Mouse (Mus musculus): Measurements from ENCODE around the gene Kif24. TPM values are rescaled to one million over a fixed set of nuclear protein-coding genes. Genes with fewer than 3 reads are reported as not detected.
"Not testable (repeated sequence)": the region's sequence is repeated elsewhere in the genome, so short reads cannot be mapped to it uniquely, and the experiment has no call there.

Kif24 gene
- polyA plus RNA-seq, 1 experiment = 11.9 TPM

- no peak overlapping the region for H3K4me3 ChIP-seq (ENCODE audit: control insufficient read depth, low read depth, low read length)
- no peaks in the 10 kb centered on the region for H3K27me3 ChIP-seq (ENCODE audit: control insufficient read depth, insufficient read depth, low read length)
- H3K27ac ChIP-seq (ENCODE audit: control insufficient read depth, insufficient read depth, low read depth, low read length) = no peak overlapping the region
- no peaks in the 10 kb centered on the region; the same call in 1 of the 2 replicates for H3K4me1 ChIP-seq (ENCODE audit: control insufficient read depth, insufficient read depth, low read length)
- no peak for TF ChIP-seq POLR2A (IDR thresholded peaks at IDR 0.05; ENCODE audit: control insufficient read depth, low read depth, low read length)
- TF ChIP-seq CTCF (IDR thresholded peaks at IDR 0.05; ENCODE audit: control insufficient read depth, insufficient read depth, insufficient replicate concordance, low read depth, low read length) = no peak
- H3K36me3 ChIP-seq (ENCODE audit: control insufficient read depth, insufficient read depth, low read length) = no peaks in the 10 kb centered on the region
Observed at GRCm38 (mm10) chr4:41470684-41471383, 6.1 kb upstream of the Kif24 start.

- Histone ChIP-seq H3K27ac (ENCODE audit: control insufficient read depth, insufficient read depth, low read depth, low read length) (no peak overlapping the region), H3K36me3 (ENCODE audit: control insufficient read depth, insufficient read depth, low read length) (no peaks in the 10 kb centered on the region), H3K4me3 (ENCODE audit: control insufficient read depth, low read depth, low read length) (no peak overlapping the region), H3K4me1 (ENCODE audit: control insufficient read depth, insufficient read depth, low read length) (no peaks in the 10 kb centered on the region; the same call in 1 of the 2 replicates), H3K27me3 (ENCODE audit: control insufficient read depth, insufficient read depth, low read length) (no peaks in the 10 kb centered on the region)
- TF ChIP-seq POLR2A (IDR thresholded peaks at IDR 0.05; ENCODE audit: control insufficient read depth, low read depth, low read length) (no peak), CTCF (IDR thresholded peaks at IDR 0.05; ENCODE audit: control insufficient read depth, insufficient read depth, insufficient replicate concordance, low read depth, low read length) (no peak)
Observed at GRCm38 (mm10) chr4:41470051-41470683, 5.5 kb upstream of the Kif24 start.

GRCm38 (mm10) chr4:41469199-41469598 lies 4.5 kb upstream of the Kif24 start:
- no peak for TF ChIP-seq CTCF (IDR thresholded peaks at IDR 0.05; ENCODE audit: control insufficient read depth, insufficient read depth, insufficient replicate concordance, low read depth, low read length)
- TF ChIP-seq POLR2A (IDR thresholded peaks at IDR 0.05; ENCODE audit: control insufficient read depth, low read depth, low read length) = no peak
- Histone ChIP-seq H3K4me1 (ENCODE audit: control insufficient read depth, insufficient read depth, low read length) (no peaks in the 10 kb centered on the region; the same call in 1 of the 2 replicates), H3K27me3 (ENCODE audit: control insufficient read depth, insufficient read depth, low read length) (no peaks in the 10 kb centered on the region), H3K27ac (ENCODE audit: control insufficient read depth, insufficient read depth, low read depth, low read length) (no peak overlapping the region), H3K36me3 (ENCODE audit: control insufficient read depth, insufficient read depth, low read length) (no peaks in the 10 kb centered on the region), H3K4me3 (ENCODE audit: control insufficient read depth, low read depth, low read length) (no peak overlapping the region)

- Histone ChIP-seq H3K4me3 (ENCODE audit: control insufficient read depth, low read depth, low read length) (no peak overlapping the region), H3K27me3 (ENCODE audit: control insufficient read depth, insufficient read depth, low read length) (no peaks in the 10 kb centered on the region), H3K27ac (ENCODE audit: control insufficient read depth, insufficient read depth, low read depth, low read length) (no peak overlapping the region), H3K4me1 (ENCODE audit: control insufficient read depth, insufficient read depth, low read length) (peaks cover 2% of the 10 kb centered on the region), H3K36me3 (ENCODE audit: control insufficient read depth, insufficient read depth, low read length) (no peaks in the 10 kb centered on the region)
- TF ChIP-seq CTCF (IDR thresholded peaks at IDR 0.05; ENCODE audit: control insufficient read depth, insufficient read depth, insufficient replicate concordance, low read depth, low read length) = no peak
- TF ChIP-seq POLR2A (IDR thresholded peaks at IDR 0.05; ENCODE audit: control insufficient read depth, low read depth, low read length) = no peak
Observed at GRCm38 (mm10) chr4:41468396-41469080, 3.9 kb upstream of the Kif24 start.

GRCm38 (mm10) chr4:41465287-41465665 lies 589 bp upstream of the Kif24 start:
- peaks cover 2% of the 10 kb centered on the region for H3K4me1 ChIP-seq (ENCODE audit: control insufficient read depth, insufficient read depth, low read length)
- H3K27ac ChIP-seq (ENCODE audit: control insufficient read depth, insufficient read depth, low read depth, low read length) = peak overlapping the region; percentile 83
- TF ChIP-seq POLR2A (IDR thresholded peaks at IDR 0.05; ENCODE audit: control insufficient read depth, low read depth, low read length) (no peak), CTCF (IDR thresholded peaks at IDR 0.05; ENCODE audit: control insufficient read depth, insufficient read depth, insufficient replicate concordance, low read depth, low read length) (no peak)
- peak overlapping the region; percentile 96 for H3K4me3 ChIP-seq (ENCODE audit: control insufficient read depth, low read depth, low read length)
- no peaks in the 10 kb centered on the region; the same call in 1 of the 2 replicates for H3K36me3 ChIP-seq (ENCODE audit: control insufficient read depth, insufficient read depth, low read length)
- no peaks in the 10 kb centered on the region for H3K27me3 ChIP-seq (ENCODE audit: control insufficient read depth, insufficient read depth, low read length)

- H3K4me3 ChIP-seq (ENCODE audit: control insufficient read depth, low read depth, low read length) = peak overlapping the region; percentile 42
- H3K27ac ChIP-seq (ENCODE audit: control insufficient read depth, insufficient read depth, low read depth, low read length); H3K27me3 ChIP-seq (ENCODE audit: control insufficient read depth, insufficient read depth, low read length); H3K4me1 ChIP-seq (ENCODE audit: control insufficient read depth, insufficient read depth, low read length); H3K36me3 ChIP-seq (ENCODE audit: control insufficient read depth, insufficient read depth, low read length): not testable (repeated sequence)
Observed at GRCm38 (mm10) chr4:41463051-41463738, 1.5 kb downstream of the Kif24 start.

GRCm38 (mm10) chr4:41460690-41461089 lies 4.0 kb downstream of the Kif24 start:
- Histone ChIP-seq H3K36me3 (ENCODE audit: control insufficient read depth, insufficient read depth, low read length) (no peaks in the 10 kb centered on the region; the same call in 1 of the 2 replicates), H3K4me3 (ENCODE audit: control insufficient read depth, low read depth, low read length) (no peak overlapping the region), H3K4me1 (ENCODE audit: control insufficient read depth, insufficient read depth, low read length) (peaks cover 2% of the 10 kb centered on the region), H3K27ac (ENCODE audit: control insufficient read depth, insufficient read depth, low read depth, low read length) (no peak overlapping the region), H3K27me3 (ENCODE audit: control insufficient read depth, insufficient read depth, low read length) (no peaks in the 10 kb centered on the region)
- TF ChIP-seq POLR2A (IDR thresholded peaks at IDR 0.05; ENCODE audit: control insufficient read depth, low read depth, low read length) (no peak), CTCF (IDR thresholded peaks at IDR 0.05; ENCODE audit: control insufficient read depth, insufficient read depth, insufficient replicate concordance, low read depth, low read length) (no peak)
